Mouse (Mus musculus) midbrain, embryonic 14.5 days (tissue): ENCODE measurements at regions not wholly inside any gene's neighbourhood (a gene's known extent, or its start where the extent isn't known, plus 50 kb on each side); places are given as distances from the start of the nearest gene placed in this dataset.
"Not testable (repeated sequence)": the region's sequence is repeated elsewhere in the genome, so short reads cannot be mapped to it uniquely, and the experiment has no call there.

ENCODE experiments used
- ATAC-seq: fragments of 200-750 bp; cut with Nextera tagmentation; 2 replicates; pipeline ENCODE4 v1.8.0; 2017; ENCODE audit warnings: moderate number of reproducible peaks, moderate library complexity; ENCODE audit not compliant: low FRiP score, low TSS enrichment
- DNase-seq: peaks from one replicate; pipeline ENCODE4 v3.0.0-alpha.2; 2015
- H3K27ac ChIP-seq: fragments of 300-500 bp; sonication (generic); replicated peaks from 2 replicates; pipeline ENCODE4 v1.5.1; 2014; ENCODE audit warnings: mild to moderate bottlenecking, low read depth, low read length, moderate library complexity
- H3K27me3 ChIP-seq: fragments of 300-500 bp; sonication (generic); 2 replicates; pipeline ENCODE4 v1.6.1; 2014; ENCODE audit warnings: low read length, control low read depth, mixed read lengths; ENCODE audit not compliant: control insufficient read depth, insufficient read depth
- H3K36me3 ChIP-seq: fragments of 300-500 bp; sonication (generic); 2 replicates; pipeline ENCODE4 v1.6.1; 2014; ENCODE audit warnings: low read length, control low read depth; ENCODE audit not compliant: control insufficient read depth, insufficient read depth
- H3K4me1 ChIP-seq: fragments of 300-500 bp; sonication (generic); 2 replicates; pipeline ENCODE4 v1.6.1; 2014; ENCODE audit warnings: mild to moderate bottlenecking, antibody characterized with exemption, low read length, control low read depth; ENCODE audit not compliant: control insufficient read depth, insufficient read depth
- H3K4me2 ChIP-seq: fragments of 300-500 bp; sonication (generic); 2 replicates; pipeline ENCODE4 v1.6.1; 2014; ENCODE audit warnings: mild to moderate bottlenecking, low read length, moderate library complexity
- H3K4me3 ChIP-seq: fragments of 300-500 bp; sonication (generic); replicated peaks from 2 replicates; pipeline ENCODE4 v1.5.1; 2014; ENCODE audit warnings: low read depth, low read length
- H3K9ac ChIP-seq: fragments of 300-500 bp; sonication (generic); replicated peaks from 2 replicates; pipeline ENCODE4 v1.6.1; 2014; ENCODE audit warnings: mild to moderate bottlenecking, low read length, moderate library complexity
- H3K9me3 ChIP-seq: fragments of 300-500 bp; sonication (generic); 2 replicates; pipeline ENCODE4 v1.6.1; 2016; ENCODE audit warnings: low read length, control low read depth, mixed read lengths; ENCODE audit not compliant: control insufficient read depth
- WGBS: fragments of 180-500 bp; shearing (Covaris S2); extraction: QIAGEN DNeasy Blood & Tissue Kit; methylation state at CpG from one replicate; pipeline ENCODE4 v1.1.7; 2014; 5-methylcytosine and 5-hydroxymethylcytosine counted together

- H3K9me3 ChIP-seq: no peaks in the 10 kb centered on the region
- H3K4me3 ChIP-seq: no peak overlapping the region
- 88% methylated on average over 8 of the region's 8 CpGs for WGBS
- H3K4me1 ChIP-seq: peaks cover 7% of the 10 kb centered on the region; the same call in 1 of the 2 replicates
- H3K27me3 ChIP-seq: no peaks in the 10 kb centered on the region
- DNase-seq (no peak), ATAC-seq (no peak)
- H3K27ac ChIP-seq: no peak overlapping the region
- H3K36me3 ChIP-seq: no peaks in the 10 kb centered on the region
- H3K4me2 ChIP-seq: no peak overlapping the region
- H3K9ac ChIP-seq: no peak overlapping the region
Observed at GRCm38 (mm10) chr12:69464906-69465305, 92.6 kb upstream of the Gm9887 start.

GRCm38 (mm10) chr12:69463327-69463726, 91.1 kb upstream of the Gm9887 start:
- not testable (repeated sequence) for H3K27ac ChIP-seq, ATAC-seq, H3K9me3 ChIP-seq, H3K4me1 ChIP-seq, H3K4me2 ChIP-seq, H3K36me3 ChIP-seq, H3K27me3 ChIP-seq, H3K4me3 ChIP-seq, H3K9ac ChIP-seq, DNase-seq
- WGBS: over 99% methylated on average over 6 of the region's 6 CpGs

GRCm38 (mm10) chr12:69461888-69462840, 89.9 kb upstream of the Gm9887 start:
- Histone ChIP-seq H3K27ac (peak overlapping the region; percentile 46), H3K4me2 (peak overlapping the region; percentile 63), H3K4me3 (peak overlapping the region; percentile 29), H3K9me3 (no peaks in the 10 kb centered on the region), H3K27me3 (no peaks in the 10 kb centered on the region), H3K4me1 (peaks cover 7% of the 10 kb centered on the region; the same call in 1 of the 2 replicates), H3K9ac (peak overlapping the region; percentile 26; the same call in 1 of the 2 replicates), H3K36me3 (no peaks in the 10 kb centered on the region)
- ATAC-seq: peak; percentile 57
- DNase-seq: peak; percentile 57
- WGBS: 20% methylated on average over 30 of the region's 30 CpGs

GRCm38 (mm10) chr12:69460552-69461079, 88.4 kb upstream of the Gm9887 start:
- H3K9ac ChIP-seq: no peak overlapping the region
- H3K27me3 ChIP-seq: no peaks in the 10 kb centered on the region
- no peaks in the 10 kb centered on the region for H3K9me3 ChIP-seq
- no peak overlapping the region for H3K4me3 ChIP-seq
- ATAC-seq: no peak
- no peak overlapping the region for H3K27ac ChIP-seq
- no peaks in the 10 kb centered on the region for H3K36me3 ChIP-seq
- DNase-seq: no peak
- peaks cover 7% of the 10 kb centered on the region; the same call in 1 of the 2 replicates for H3K4me1 ChIP-seq
- WGBS: 82% methylated on average over 3 of the region's 3 CpGs
- H3K4me2 ChIP-seq: no peak overlapping the region

GRCm38 (mm10) chr12:69458170-69458841, 86.0 kb upstream of the Gm9887 start:
- H3K27me3 ChIP-seq: no peaks in the 10 kb centered on the region
- peaks cover 7% of the 10 kb centered on the region; the same call in 1 of the 2 replicates for H3K4me1 ChIP-seq
- H3K4me2 ChIP-seq: no peak overlapping the region
- WGBS: 77% methylated on average over 14 of the region's 14 CpGs
- DNase-seq (no peak), ATAC-seq (no peak)
- H3K27ac ChIP-seq: no peak overlapping the region
- H3K9me3 ChIP-seq: no peaks in the 10 kb centered on the region
- no peak overlapping the region for H3K4me3 ChIP-seq
- no peak overlapping the region for H3K9ac ChIP-seq
- H3K36me3 ChIP-seq: no peaks in the 10 kb centered on the region

- no peak overlapping the region for H3K27ac ChIP-seq
- no peaks in the 10 kb centered on the region for H3K9me3 ChIP-seq
- ATAC-seq (no peak), DNase-seq (no peak)
- H3K4me2 ChIP-seq: no peak overlapping the region
- no peak overlapping the region for H3K9ac ChIP-seq
- H3K4me3 ChIP-seq: no peak overlapping the region
- H3K36me3 ChIP-seq: no peaks in the 10 kb centered on the region
- H3K27me3 ChIP-seq: no peaks in the 10 kb centered on the region
- 99% methylated on average over 3 of the region's 3 CpGs for WGBS
- peaks cover 3% of the 10 kb centered on the region; the same call in 1 of the 2 replicates for H3K4me1 ChIP-seq
Observed at GRCm38 (mm10) chr12:69456746-69457145, 84.5 kb upstream of the Gm9887 start.

GRCm38 (mm10) chr12:69456116-69456515, 83.9 kb upstream of the Gm9887 start:
- DNase-seq (no peak), ATAC-seq (no peak)
- H3K36me3 ChIP-seq: no peaks in the 10 kb centered on the region
- no peaks in the 10 kb centered on the region for H3K9me3 ChIP-seq
- 85% methylated on average over 12 of the region's 12 CpGs for WGBS
- H3K4me2 ChIP-seq: no peak overlapping the region
- H3K9ac ChIP-seq: no peak overlapping the region
- H3K4me1 ChIP-seq: no peaks in the 10 kb centered on the region
- no peak overlapping the region for H3K27ac ChIP-seq
- no peaks in the 10 kb centered on the region for H3K27me3 ChIP-seq
- H3K4me3 ChIP-seq: no peak overlapping the region

GRCm38 (mm10) chr12:69455566-69455965, 83.3 kb upstream of the Gm9887 start:
- no peaks in the 10 kb centered on the region for H3K36me3 ChIP-seq
- H3K4me1 ChIP-seq: no peaks in the 10 kb centered on the region
- no peak overlapping the region for H3K9ac ChIP-seq
- H3K27me3 ChIP-seq: no peaks in the 10 kb centered on the region
- ATAC-seq (no peak), DNase-seq (no peak)
- H3K9me3 ChIP-seq: no peaks in the 10 kb centered on the region
- 64% methylated on average over 5 of the region's 5 CpGs for WGBS
- H3K4me2 ChIP-seq: no peak overlapping the region
- no peak overlapping the region for H3K27ac ChIP-seq
- no peak overlapping the region for H3K4me3 ChIP-seq
